Mouse (Mus musculus): Measurements from ENCODE around the gene Rilp. TPM values are rescaled to one million over a fixed set of nuclear protein-coding genes. Genes with fewer than 3 reads are reported as not detected.

The Rilp gene
- total and polyA plus RNA-seq, 2 experiments from 2014 or later: 6.9 to 7.0 TPM

GRCm38 (mm10) chr11:75530325-75530724 is 20.4 kb downstream of the Rilp start:
- H3K27ac ChIP-seq (ENCODE audit: low read depth, low read length): peak overlapping the region; percentile 99

DNA sequence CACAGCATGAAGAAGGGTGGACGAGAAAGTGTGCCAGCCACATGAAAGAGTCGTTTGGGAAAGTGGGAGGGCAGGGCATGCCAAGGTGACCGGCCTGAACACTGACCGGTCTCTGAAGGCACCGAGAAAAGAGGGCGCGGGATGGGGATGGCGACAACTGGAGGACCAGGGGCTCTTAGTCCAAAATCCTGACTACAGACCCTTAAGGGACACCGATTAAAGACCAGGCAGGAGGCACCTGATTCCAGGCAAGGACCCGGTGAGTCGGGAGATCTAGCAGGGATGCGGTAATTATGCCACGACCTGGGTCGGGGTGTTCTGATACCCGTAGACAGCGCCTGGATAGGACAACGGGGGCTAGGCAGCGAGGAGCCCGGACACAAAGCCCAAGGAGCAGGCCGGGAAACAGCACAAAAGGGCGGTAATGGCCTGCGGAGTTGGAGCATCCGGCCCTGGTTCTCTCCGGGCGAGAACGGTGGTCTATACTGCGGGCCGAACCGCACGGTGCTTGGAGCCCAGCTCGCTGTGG is 21.0 kb downstream of the Rilp start:
- ATAC-seq (ENCODE audit: low FRiP score) (peak; percentile 45), DNase-seq (ENCODE audit: low spot score) (no peak)
- Histone ChIP-seq H3K4me2 (ENCODE audit: low read depth, low read length, poor library complexity, severe bottlenecking) (peak overlapping the region; percentile 96), H3K9ac (replicated peaks; ENCODE audit: low read length, poor library complexity, severe bottlenecking) (peak overlapping the region; percentile 97), H3K36me3 (ENCODE audit: insufficient read depth, low read length) (no peaks in the 10 kb centered on the region), H3K9me3 (ENCODE audit: low read length) (no peaks in the 10 kb centered on the region), H3K4me3 (ENCODE audit: low read depth, low read length) (peak overlapping the region; percentile 59), H3K27me3 (ENCODE audit: insufficient read depth, low read length) (no peaks in the 10 kb centered on the region), H3K4me1 (ENCODE audit: insufficient read depth, low read length) (peaks cover 16% of the 10 kb centered on the region), H3K27ac (ENCODE audit: low read depth, low read length) (peak overlapping the region; percentile 99)
- TF ChIP-seq CTCF (IDR thresholded peaks at IDR 0.05): no peak
- WGBS: under 1% methylated on average over 30 of the region's 31 CpGs

More at GRCm38 (mm10) chr11:75530325-75530724, 20.4 kb downstream of the Rilp start:
- Histone ChIP-seq H3K9ac (replicated peaks; ENCODE audit: low read length, poor library complexity, severe bottlenecking) (peak overlapping the region; percentile 97), H3K4me2 (ENCODE audit: low read depth, low read length, poor library complexity, severe bottlenecking) (peak overlapping the region; percentile 96), H3K36me3 (ENCODE audit: insufficient read depth, low read length) (no peaks in the 10 kb centered on the region), H3K9me3 (ENCODE audit: low read length) (no peaks in the 10 kb centered on the region), H3K4me1 (ENCODE audit: insufficient read depth, low read length) (peaks cover 16% of the 10 kb centered on the region), H3K27me3 (ENCODE audit: insufficient read depth, low read length) (no peaks in the 10 kb centered on the region), H3K4me3 (ENCODE audit: low read depth, low read length) (peak overlapping the region; percentile 59)
- peak; percentile 99 for TF ChIP-seq CTCF (IDR thresholded peaks at IDR 0.05)
- under 1% methylated on average over 10 of the region's 10 CpGs for WGBS
- DNase-seq (ENCODE audit: low spot score) (peak; percentile 93), ATAC-seq (ENCODE audit: low FRiP score) (peak; percentile 8; the same call in 1 of the 2 replicates)

- Histone ChIP-seq H3K9ac (replicated peaks; ENCODE audit: low read length, poor library complexity, severe bottlenecking) (peak within 1 kb of the TSS; percentile 97), H3K4me3 (ENCODE audit: low read depth, low read length) (peak within 1 kb of the TSS; percentile 59), H3K4me2 (ENCODE audit: low read depth, low read length, poor library complexity, severe bottlenecking) (peak within 1 kb of the TSS; percentile 96), H3K27ac (ENCODE audit: low read depth, low read length) (peak within 1 kb of the TSS; percentile 99), H3K36me3 (ENCODE audit: insufficient read depth, low read length) (no peaks in the 10 kb centered on the region), H3K27me3 (ENCODE audit: insufficient read depth, low read length) (no peaks in the 10 kb centered on the region), H3K4me1 (ENCODE audit: insufficient read depth, low read length) (peaks cover 16% of the 10 kb centered on the region), H3K9me3 (ENCODE audit: low read length) (no peaks in the 10 kb centered on the region)
- peak; percentile 99 for DNase-seq (ENCODE audit: low spot score)
- peak; percentile 94 for ATAC-seq (ENCODE audit: low FRiP score)
- WGBS: under 1% methylated on average over 61 of the region's 62 CpGs
- no peak for TF ChIP-seq CTCF (IDR thresholded peaks at IDR 0.05)
These were observed 21.8 kb downstream of the Rilp start, which contains the start of gene Slc43a2 for GRCm38 (mm10) chr11:75531469-75532242. Gene Slc43a2 (plus strand): TSS chr11:75531694.

DNA sequence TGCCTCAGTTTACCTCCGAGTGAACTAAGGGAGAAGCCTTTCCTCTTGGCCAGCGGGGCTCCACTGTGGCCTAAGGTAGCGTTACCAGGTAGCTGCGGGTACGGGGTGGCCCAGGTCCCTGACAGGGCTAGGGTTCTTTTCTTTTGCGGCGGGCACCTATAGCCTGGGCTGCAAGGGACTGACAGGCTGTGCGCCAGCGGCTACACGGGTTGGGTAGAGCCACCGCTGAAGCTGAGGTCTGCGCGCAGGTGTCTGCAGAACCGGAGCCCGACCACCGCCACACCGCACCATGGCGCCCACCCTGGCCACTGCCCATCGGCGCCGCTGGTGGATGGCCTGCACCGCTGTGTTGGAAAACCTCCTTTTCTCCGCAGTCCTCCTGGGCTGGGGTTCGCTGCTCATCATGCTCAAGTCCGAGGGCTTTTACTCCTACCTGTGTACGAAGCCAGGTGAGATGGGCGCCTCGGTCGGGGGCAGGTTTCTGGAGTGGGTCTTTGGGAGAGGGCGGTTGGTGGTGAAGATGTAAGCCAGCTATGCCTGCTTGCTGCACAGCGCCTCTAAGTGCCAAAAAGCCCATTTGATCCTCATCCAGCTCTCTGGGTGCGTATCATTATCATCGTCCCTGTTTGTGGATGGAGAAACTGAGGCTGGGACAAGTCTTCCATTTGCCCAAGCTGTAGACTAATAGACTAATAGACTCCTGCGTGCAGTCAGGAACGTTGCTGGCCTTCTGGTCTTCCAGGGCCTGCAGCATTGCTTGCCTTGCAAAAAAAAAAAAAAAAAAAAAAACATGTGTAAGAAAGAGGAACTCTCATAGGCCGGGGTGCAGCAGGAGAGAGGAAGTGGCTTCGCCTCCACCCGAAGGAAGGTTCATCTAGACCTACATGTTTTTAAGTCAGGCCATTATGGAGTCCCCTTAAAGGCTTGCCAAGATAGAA is 22.7 kb downstream of the Rilp start:
- H3K4me2 ChIP-seq (ENCODE audit: low read depth, low read length, poor library complexity, severe bottlenecking): peak overlapping the region; percentile 96
- no peaks in the 10 kb centered on the region for H3K27me3 ChIP-seq (ENCODE audit: insufficient read depth, low read length)
- no peak for DNase-seq (ENCODE audit: low spot score)
- peak overlapping the region; percentile 59 for H3K4me3 ChIP-seq (ENCODE audit: low read depth, low read length)
- no peak for TF ChIP-seq CTCF (IDR thresholded peaks at IDR 0.05)
- WGBS: 9% methylated on average over 38 of the region's 38 CpGs
- peak overlapping the region; percentile 97 for H3K9ac ChIP-seq (replicated peaks; ENCODE audit: low read length, poor library complexity, severe bottlenecking)
- H3K9me3 ChIP-seq (ENCODE audit: low read length): no peaks in the 10 kb centered on the region
- 0 out of 2 replicates have a peak, but pooled peaks have one; percentile 4 for ATAC-seq (ENCODE audit: low FRiP score)
- H3K36me3 ChIP-seq (ENCODE audit: insufficient read depth, low read length): no peaks in the 10 kb centered on the region
- H3K27ac ChIP-seq (ENCODE audit: low read depth, low read length): peak overlapping the region; percentile 99
- peaks cover 16% of the 10 kb centered on the region for H3K4me1 ChIP-seq (ENCODE audit: insufficient read depth, low read length)

- Histone ChIP-seq H3K9me3 (ENCODE audit: low read length) (no peaks in the 10 kb centered on the region), H3K36me3 (ENCODE audit: insufficient read depth, low read length) (no peaks in the 10 kb centered on the region), H3K27me3 (ENCODE audit: insufficient read depth, low read length) (no peaks in the 10 kb centered on the region), H3K27ac (ENCODE audit: low read depth, low read length) (peak overlapping the region; percentile 99), H3K4me2 (ENCODE audit: low read depth, low read length, poor library complexity, severe bottlenecking) (peak overlapping the region; percentile 96), H3K9ac (replicated peaks; ENCODE audit: low read length, poor library complexity, severe bottlenecking) (peak overlapping the region; percentile 46; the same call in 1 of the 2 replicates), H3K4me1 (ENCODE audit: insufficient read depth, low read length) (peaks cover 16% of the 10 kb centered on the region), H3K4me3 (ENCODE audit: low read depth, low read length) (peak overlapping the region; percentile 59)
- WGBS: 75% methylated on average over 6 of the region's 6 CpGs
- TF ChIP-seq CTCF (IDR thresholded peaks at IDR 0.05): no peak
- ATAC-seq (ENCODE audit: low FRiP score): no peak
- DNase-seq (ENCODE audit: low spot score): no peak
These were observed 23.6 kb downstream of the Rilp start for GRCm38 (mm10) chr11:75533314-75534015.

Data from midbrain, postnatal 0 days (tissue).